Mouse (Mus musculus) layer of hippocampus, postnatal 36 days (tissue): ENCODE data around the gene B2m. TPM values are rescaled to one million over a fixed set of nuclear protein-coding genes. Genes with fewer than 3 reads are reported as not detected.

ENCODE experiments used
- DNase-seq, 2 experiments: peaks; one replicate each; pipeline ENCODE4 v3.0.0; 2022
- total RNA-seq, 2 experiments: library from RNA; stranded (reverse); gene quantifications; 2 replicates each; pipeline ENCODE4 v1.2.3; 2021

The B2m gene
- total RNA-seq, 2 experiments from 2014 or later, result 99.2 to 107 TPM

DNA sequence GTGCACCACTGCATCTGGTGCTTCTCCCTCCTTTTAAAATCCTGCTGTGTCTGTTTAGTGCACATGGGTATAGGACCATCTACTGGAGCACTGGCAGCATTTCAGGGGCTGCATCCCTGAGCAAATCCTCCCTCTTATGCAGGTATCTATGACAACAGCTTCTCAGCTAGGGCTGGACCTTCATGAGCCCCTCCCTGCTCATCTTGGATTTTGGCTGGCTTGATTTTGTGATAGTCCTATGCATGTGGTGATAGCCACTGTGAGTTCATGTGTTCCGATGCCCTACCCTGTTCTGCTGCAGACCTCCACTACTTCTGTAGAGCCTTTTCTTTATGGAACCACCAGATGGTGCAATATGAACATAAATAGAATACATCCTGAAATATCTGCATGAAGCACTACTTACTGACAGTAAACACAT, 47.0 kb downstream of the B2m start:
- DNase-seq, result no peak

- DNase-seq, result no peak
Measured at GRCm38 (mm10) chr2:122201501-122201900, 54.0 kb downstream of the B2m start.

Other genes starting within 250 kb of the B2m start
- 10 to 100 TPM; 38.9 to 39.4 TPM for gene Ctdspl2, start 191.7 kb upstream of the B2m start, total RNA-seq
- under 1 TPM; 0.22 to 0.30 TPM for gene Mageb3, start 191.6 kb upstream of the B2m start, total RNA-seq
- 10 to 100 TPM; 18.4 TPM for gene Eif3j1, start 119.1 kb upstream of the B2m start, total RNA-seq
- 10 to 100 TPM; 15.2 to 16.5 TPM for gene Spg11, start 29.3 kb upstream of the B2m start, total RNA-seq
- not detected for gene Trim69, start 13.0 kb downstream of the B2m start, total RNA-seq
- gene Patl2, start 38.5 kb downstream of the B2m start, total RNA-seq, result under 1 TPM in 1 of 2 experiments, not detected in 1; 0.12 TPM
- gene Terb2, start 38.6 kb downstream of the B2m start, total RNA-seq, result not detected
- gene Sord, start 87.1 kb downstream of the B2m start, total RNA-seq, result 10 to 100 TPM; 15.9 to 18.5 TPM
- gene Duox2, start 150.8 kb downstream of the B2m start, total RNA-seq, result under 1 TPM in 1 of 2 experiments, not detected in 1; 0.05 TPM
- not detected for gene Duoxa2, start 151.2 kb downstream of the B2m start, total RNA-seq
- not detected for gene Duoxa1, start 166.0 kb downstream of the B2m start, total RNA-seq
- gene Duox1, start 168.0 kb downstream of the B2m start, total RNA-seq, result not detected
- gene Shf, start 221.5 kb downstream of the B2m start, total RNA-seq, result 10 to 100 TPM; 56.6 to 60.0 TPM